Mouse (Mus musculus) skeletal muscle tissue, adult 2 months (tissue): Measurements from ENCODE around the gene Pik3r1.

Experiments
- DNase-seq: peaks from one replicate; pipeline ENCODE4 v3.0.0-alpha.2; 2012; ENCODE audit warnings: low read depth, low spot score

Gene Pik3r1

GRCm38 (mm10) chr13:101767013-101767808 is 806 bp downstream of the Pik3r1 start:
- DNase-seq: no peak

- no peak for DNase-seq
Observed at GRCm38 (mm10) chr13:101766605-101767012, 1.4 kb downstream of the Pik3r1 start.

GRCm38 (mm10) chr13:101765976-101766375 is 2.0 kb downstream of the Pik3r1 start:
- DNase-seq: no peak

GRCm38 (mm10) chr13:101764111-101764510 is 3.9 kb downstream of the Pik3r1 start:
- DNase-seq: no peak

GRCm38 (mm10) chr13:101763676-101764075 is 4.3 kb downstream of the Pik3r1 start:
- no peak for DNase-seq

GRCm38 (mm10) chr13:101763149-101763548 is 4.9 kb downstream of the Pik3r1 start:
- DNase-seq: no peak

- no peak for DNase-seq
Observed at GRCm38 (mm10) chr13:101761617-101762016, 6.4 kb downstream of the Pik3r1 start.

GRCm38 (mm10) chr13:101760953-101761352 is 7.1 kb downstream of the Pik3r1 start:
- DNase-seq: no peak

GRCm38 (mm10) chr13:101760001-101760687 is 7.9 kb downstream of the Pik3r1 start:
- no peak for DNase-seq

- no peak for DNase-seq
Observed at GRCm38 (mm10) chr13:101759281-101759871, 8.6 kb downstream of the Pik3r1 start.

- no peak for DNase-seq
Observed at GRCm38 (mm10) chr13:101757801-101758422, 10.1 kb downstream of the Pik3r1 start.

- no peak for DNase-seq
Observed at GRCm38 (mm10) chr13:101755228-101755627, 12.8 kb downstream of the Pik3r1 start.

- DNase-seq: no peak
Observed at GRCm38 (mm10) chr13:101753639-101754038, 14.4 kb downstream of the Pik3r1 start.

GRCm38 (mm10) chr13:101751816-101752215 is 16.2 kb downstream of the Pik3r1 start:
- DNase-seq: no peak

GRCm38 (mm10) chr13:101746012-101746595 is 21.9 kb downstream of the Pik3r1 start:
- no peak for DNase-seq

GRCm38 (mm10) chr13:101744943-101745342 is 23.1 kb downstream of the Pik3r1 start:
- DNase-seq: no peak

GRCm38 (mm10) chr13:101744053-101744452 is 24.0 kb downstream of the Pik3r1 start:
- no peak for DNase-seq

GRCm38 (mm10) chr13:101743247-101743646 is 24.8 kb downstream of the Pik3r1 start:
- no peak for DNase-seq

- no peak for DNase-seq
Observed at GRCm38 (mm10) chr13:101742596-101742995, 25.4 kb downstream of the Pik3r1 start.

GRCm38 (mm10) chr13:101741530-101742309 is 26.3 kb downstream of the Pik3r1 start:
- DNase-seq: no peak
